Mouse (Mus musculus) induced T-regulatory cell, adult 2 months (primary cell): Measurements from ENCODE around the gene A830018L16Rik.
"Not testable (repeated sequence)": the region's sequence is repeated elsewhere in the genome, so short reads cannot be mapped to it uniquely, and the experiment has no call there.

Experiments used
- DNase-seq: peaks from one replicate; pipeline ENCODE4 v3.0.0-alpha.2; 2012; ENCODE audit warnings: low read depth

Gene A830018L16Rik

GRCm38 (mm10) chr1:12000557-12000956 lies 586.7 kb downstream of the A830018L16Rik start:
- no peak for DNase-seq

- no peak for DNase-seq
Observed at GRCm38 (mm10) chr1:12008789-12009550, 595.1 kb downstream of the A830018L16Rik start.

- no peak for DNase-seq
Observed at GRCm38 (mm10) chr1:12009551-12009846, 595.6 kb downstream of the A830018L16Rik start.

GRCm38 (mm10) chr1:12010607-12011006 lies 596.7 kb downstream of the A830018L16Rik start:
- no peak for DNase-seq

GRCm38 (mm10) chr1:12020646-12021045 lies 606.7 kb downstream of the A830018L16Rik start:
- DNase-seq: not testable (repeated sequence)
